Mouse (Mus musculus) urinary bladder, postnatal 10 days (tissue): ENCODE measurements around the gene Gpr182.

Source experiments
- DNase-seq: peaks from one replicate; pipeline ENCODE4 v3.0.0; 2022; ENCODE audit warnings: low spot score

Gene Gpr182

GRCm38 (mm10) chr10:127738151-127738882 is 13.2 kb downstream of the Gpr182 start:
- no peak for DNase-seq

GRCm38 (mm10) chr10:127737552-127737951 is 14.0 kb downstream of the Gpr182 start:
- DNase-seq, result no peak

GRCm38 (mm10) chr10:127736916-127737315 is 14.6 kb downstream of the Gpr182 start:
- DNase-seq, result no peak

GRCm38 (mm10) chr10:127736266-127736665 is 15.3 kb downstream of the Gpr182 start:
- DNase-seq, result no peak

DNA sequence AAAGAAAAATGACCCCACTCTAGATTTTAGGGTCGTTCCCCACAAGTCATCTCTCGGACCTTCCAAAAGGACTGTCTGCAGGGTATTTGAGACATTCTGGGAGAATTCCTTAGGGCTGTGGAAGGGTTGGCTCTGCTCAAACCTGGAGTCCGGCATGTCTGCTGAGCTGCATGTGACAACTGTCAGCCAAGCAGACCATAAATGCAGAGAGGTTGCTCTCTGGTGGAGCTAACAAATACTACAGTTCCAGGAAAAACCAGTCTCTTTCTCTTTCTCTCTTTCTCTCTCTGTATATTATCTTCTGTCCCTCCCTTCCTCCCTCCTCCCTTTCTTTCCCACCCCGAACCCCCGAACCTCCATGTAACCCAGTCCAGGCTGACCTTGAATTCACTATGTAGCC is 17.1 kb downstream of the Gpr182 start:
- DNase-seq, result no peak

DNA sequence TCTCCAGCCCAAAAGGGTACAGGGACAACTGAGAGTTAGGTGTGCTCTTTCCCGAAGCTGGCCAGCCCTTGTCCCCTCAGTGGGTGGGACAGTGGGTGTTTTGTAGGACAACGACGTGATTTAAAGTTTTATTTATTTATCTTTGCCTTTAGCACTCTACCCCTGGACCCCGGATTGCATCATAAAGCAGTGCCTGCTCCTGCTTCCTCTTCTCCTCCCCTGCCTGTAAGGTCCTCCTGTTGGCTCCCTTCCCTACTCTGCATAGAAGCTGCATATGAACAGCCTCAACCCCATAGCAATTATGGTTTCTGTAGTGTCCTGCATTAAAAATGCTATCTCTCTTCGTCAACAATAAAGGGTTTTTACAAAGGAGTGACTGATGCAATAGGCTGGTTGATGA is 20.1 kb downstream of the Gpr182 start:
- no peak for DNase-seq

GRCm38 (mm10) chr10:127730933-127731310 is 20.6 kb downstream of the Gpr182 start:
- no peak for DNase-seq

- DNase-seq, result no peak
Observed at GRCm38 (mm10) chr10:127730285-127730932, 21.1 kb downstream of the Gpr182 start.

DNA sequence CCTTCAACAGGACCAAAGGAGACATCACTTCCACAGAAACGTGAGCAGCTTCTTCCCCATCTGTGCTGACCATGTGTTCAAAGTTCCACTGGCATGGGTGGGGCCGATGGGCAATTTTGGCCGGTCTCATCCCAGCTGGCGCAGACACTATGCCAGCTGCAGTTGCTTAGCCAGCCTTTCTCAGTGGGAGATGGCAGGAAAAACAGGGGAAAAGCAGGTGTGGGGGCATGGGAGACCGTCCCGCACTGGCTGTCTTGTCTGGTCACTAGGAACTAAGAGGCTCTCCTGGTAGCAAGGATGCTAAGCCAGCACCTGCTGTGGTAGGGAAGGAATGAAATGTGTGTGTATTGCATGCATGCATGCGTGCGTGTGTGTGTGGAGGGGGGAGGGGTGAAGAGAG is 23.1 kb downstream of the Gpr182 start:
- no peak for DNase-seq

DNA sequence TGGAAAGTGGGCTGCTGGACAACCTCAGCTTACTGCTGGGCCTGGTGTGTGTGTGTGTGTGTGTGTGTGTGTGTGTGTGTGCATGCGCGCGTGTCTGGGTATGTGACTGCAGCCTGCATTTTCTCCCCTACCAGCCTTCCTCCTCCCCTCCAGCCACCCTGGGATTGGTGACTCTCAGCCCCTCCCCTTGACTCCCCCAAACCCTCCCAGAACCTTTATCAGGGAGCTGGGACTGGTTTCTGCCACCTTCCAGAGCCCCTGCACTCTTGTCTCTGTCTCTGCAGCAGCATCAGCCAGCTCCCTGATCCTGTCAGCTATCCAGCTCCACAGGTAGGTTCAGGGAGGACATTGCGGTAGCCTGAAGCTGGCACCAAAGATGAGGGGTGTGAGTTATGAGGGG is 26.4 kb downstream of the Gpr182 start:
- no peak for DNase-seq

DNA sequence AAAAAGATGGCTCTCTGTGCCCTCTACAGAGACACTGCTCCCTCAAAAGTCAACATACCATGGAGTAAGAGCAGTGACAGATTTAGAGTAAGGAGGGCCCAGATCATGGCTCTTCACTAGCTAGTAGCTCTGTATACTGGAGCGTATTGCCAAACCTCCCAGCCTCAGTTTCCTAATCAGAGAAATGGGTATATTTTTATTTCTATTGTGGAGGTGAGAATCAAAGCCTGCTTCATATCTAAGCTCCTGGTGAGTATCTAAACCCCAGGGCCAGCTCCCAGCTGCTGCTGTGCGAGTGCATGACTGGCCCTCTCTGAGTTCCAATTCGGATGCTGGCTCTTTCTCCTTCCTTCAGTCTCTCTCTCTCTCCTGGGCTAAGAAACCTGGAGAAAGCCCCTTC is 27.4 kb downstream of the Gpr182 start, which contains the start of gene Tac2:
Tac2 (plus strand) TSS at position 301 of the 400 bp plus-strand sequence.
- no peak for DNase-seq

- no peak for DNase-seq
Observed at GRCm38 (mm10) chr10:127721671-127722418, 29.7 kb downstream of the Gpr182 start.

GRCm38 (mm10) chr10:127712736-127713135 is 38.8 kb downstream of the Gpr182 start:
- DNase-seq, result no peak

DNA sequence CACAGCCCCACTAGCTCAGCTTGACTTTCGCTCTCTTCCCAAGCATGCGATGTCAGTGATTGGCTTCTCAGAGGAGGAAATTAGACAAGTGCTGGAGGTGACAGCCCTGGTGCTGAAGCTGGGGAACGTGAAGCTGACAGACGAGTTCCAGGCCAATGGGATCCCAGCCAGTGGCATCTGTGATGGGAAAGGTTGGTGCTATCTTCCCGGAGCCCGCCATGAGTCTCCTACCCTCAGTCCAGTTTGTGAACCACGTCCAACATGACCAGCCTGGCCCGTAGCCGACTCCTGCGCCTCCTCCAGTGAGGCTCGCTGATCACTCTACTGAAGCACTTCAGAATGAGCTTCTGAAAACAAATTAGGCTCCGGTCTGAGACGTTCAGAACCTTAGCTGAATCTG is 41.2 kb downstream of the Gpr182 start:
- DNase-seq, result no peak

DNA sequence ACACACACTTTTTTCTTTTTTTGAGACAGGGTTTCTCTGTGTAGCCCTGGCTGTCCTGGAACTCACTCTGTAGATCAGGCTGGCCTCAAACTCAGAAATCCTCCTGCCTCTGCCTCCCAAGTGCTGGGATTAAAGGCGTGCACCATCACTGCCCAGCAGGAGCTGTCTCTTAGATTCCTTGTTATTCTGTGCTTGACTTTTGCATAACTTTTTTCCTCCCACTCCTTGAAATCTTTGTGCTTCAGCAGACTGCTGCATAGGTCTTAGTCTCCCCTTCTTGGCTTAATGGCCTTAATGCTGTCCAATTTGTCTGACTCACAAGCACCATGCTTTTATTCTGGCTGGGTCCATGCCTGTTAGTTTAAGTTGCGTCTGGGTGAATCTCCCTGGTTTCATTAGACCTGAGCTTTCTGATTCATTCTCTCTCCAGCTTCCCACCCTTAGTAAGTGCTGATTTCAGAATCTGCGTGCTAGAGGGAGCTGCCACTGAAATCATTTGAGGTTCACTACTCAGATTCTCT is 42.6 kb downstream of the Gpr182 start:
- no peak for DNase-seq

DNA sequence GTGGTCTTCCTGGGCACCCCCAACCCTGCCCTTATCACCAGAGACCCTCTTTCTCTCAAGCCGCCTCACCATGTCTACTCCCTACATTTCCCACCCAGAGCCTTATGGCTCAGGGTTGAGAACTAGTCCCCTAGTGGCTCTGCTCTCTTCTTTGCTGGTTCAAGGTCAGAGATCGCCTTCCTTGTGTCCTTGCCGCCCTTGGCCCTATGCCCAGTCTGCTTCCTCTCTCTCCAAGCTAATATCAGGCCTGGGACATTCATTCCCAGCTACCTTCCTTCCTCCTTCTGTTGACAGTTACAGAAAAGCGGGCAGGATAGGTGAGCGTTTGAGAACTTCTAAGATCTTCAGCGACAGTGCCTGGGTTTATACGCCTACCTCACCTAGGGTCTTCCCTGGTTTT is 43.8 kb downstream of the Gpr182 start:
- DNase-seq, result no peak

- DNase-seq, result no peak
Observed at GRCm38 (mm10) chr10:127705783-127706182, 45.7 kb downstream of the Gpr182 start.

- no peak for DNase-seq
Observed at GRCm38 (mm10) chr10:127704766-127705220, 46.7 kb downstream of the Gpr182 start, which contains the start of gene Myo1a. TSS of gene Myo1a (plus strand) at chr10:127705170.

GRCm38 (mm10) chr10:127704293-127704692 is 47.2 kb downstream of the Gpr182 start:
- DNase-seq, result no peak

- DNase-seq, result no peak
Observed at GRCm38 (mm10) chr10:127703299-127703698, 48.2 kb downstream of the Gpr182 start.

GRCm38 (mm10) chr10:127698966-127699365 is 52.6 kb downstream of the Gpr182 start:
- DNase-seq, result no peak
